Mouse (Mus musculus): ENCODE data around the gene Pbld1. TPM values are rescaled to one million over a fixed set of nuclear protein-coding genes. Genes with fewer than 3 reads are reported as not detected.
A peak's percentile ranks its signal among the peaks of the same experiment; 100 is the strongest.

The Pbld1 gene
- polyA plus RNA-seq, 1 experiment, result 0.10 TPM

DNA sequence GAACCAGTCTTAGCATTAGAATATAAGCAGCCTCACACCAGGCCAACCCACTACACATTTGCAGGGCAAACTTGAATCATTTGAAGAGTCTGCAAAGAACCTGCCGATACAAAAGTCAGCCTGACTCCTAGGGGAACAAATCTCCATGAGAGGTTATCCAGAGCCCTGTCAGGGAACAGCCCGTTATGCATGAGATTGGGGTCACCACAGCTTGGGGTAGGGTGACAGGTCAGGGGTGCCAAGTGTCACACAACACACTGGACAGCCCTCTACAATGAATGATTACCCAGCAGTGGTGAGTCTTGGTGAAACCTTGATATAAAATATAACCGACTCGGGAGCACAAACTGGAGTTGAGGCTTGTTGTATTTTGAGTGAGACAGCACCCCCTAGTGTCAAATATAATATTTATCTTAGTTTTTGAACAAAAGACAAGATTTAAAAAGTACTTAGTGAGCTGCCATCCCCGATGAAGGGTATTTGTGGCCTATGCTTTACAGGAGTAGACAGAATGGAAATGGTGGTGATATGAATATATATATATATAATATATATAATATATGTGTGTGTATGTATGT lies 53.2 kb downstream of the Pbld1 start:
- Histone ChIP-seq H3K27me3 (replicated peaks) (peaks cover 2% of the 10 kb centered on the region), H3K9me3 (peaks cover 13% of the 10 kb centered on the region), H3K4me3 (replicated peaks) (peak overlapping the region; percentile 75), H3K36me3 (replicated peaks; ENCODE audit: low read length) (no peaks in the 10 kb centered on the region), H3K4me1 (0 out of 2 replicates have a peak, but pooled peaks cover 7% of the 10 kb centered on the region)
- TF ChIP-seq GATA1 (IDR thresholded peaks at IDR 0.05; ENCODE audit: borderline replicate concordance, low read length), result no peak
- no peak for TF ChIP-seq FLI1 (IDR thresholded peaks at IDR 0.05; ENCODE audit: low read length)

DNA sequence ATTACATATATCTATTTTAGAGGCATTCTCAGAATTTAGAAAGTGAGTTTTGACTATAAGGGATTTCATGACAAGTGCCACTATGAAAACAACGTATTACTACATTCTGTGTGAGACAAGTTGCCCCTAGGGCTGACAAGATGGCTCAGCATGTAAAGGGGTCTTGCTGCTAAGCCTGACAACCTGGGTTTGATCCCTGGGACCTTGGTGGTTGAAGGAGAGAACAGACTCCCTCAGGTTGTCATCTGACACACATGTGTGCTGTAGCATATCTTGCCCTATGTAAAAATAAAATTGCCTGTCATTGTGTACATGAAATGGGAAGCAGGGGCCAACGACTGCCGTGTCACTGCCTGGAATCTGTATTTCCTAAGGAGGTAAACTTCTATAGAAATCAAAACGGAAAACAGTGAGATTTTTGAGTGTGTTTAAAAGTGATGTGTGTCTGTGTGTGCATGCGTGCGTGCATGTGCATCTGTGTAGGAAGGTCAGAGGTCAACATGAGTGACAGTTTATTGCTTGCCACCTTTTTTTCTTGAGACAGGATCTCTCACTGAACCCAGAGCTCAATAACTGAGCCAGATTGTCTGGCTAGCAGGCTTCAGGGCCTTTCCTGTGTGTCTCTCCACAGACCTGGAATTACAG lies 53.9 kb downstream of the Pbld1 start:
- TF ChIP-seq FLI1 (IDR thresholded peaks at IDR 0.05; ENCODE audit: low read length) (no peak), GATA1 (IDR thresholded peaks at IDR 0.05; ENCODE audit: borderline replicate concordance, low read length) (no peak)
- Histone ChIP-seq H3K27me3 (replicated peaks) (peaks cover 2% of the 10 kb centered on the region), H3K36me3 (replicated peaks; ENCODE audit: low read length) (no peaks in the 10 kb centered on the region), H3K9me3 (peaks cover 13% of the 10 kb centered on the region), H3K4me3 (replicated peaks) (no peak overlapping the region), H3K4me1 (0 out of 2 replicates have a peak, but pooled peaks cover 7% of the 10 kb centered on the region)

DNA sequence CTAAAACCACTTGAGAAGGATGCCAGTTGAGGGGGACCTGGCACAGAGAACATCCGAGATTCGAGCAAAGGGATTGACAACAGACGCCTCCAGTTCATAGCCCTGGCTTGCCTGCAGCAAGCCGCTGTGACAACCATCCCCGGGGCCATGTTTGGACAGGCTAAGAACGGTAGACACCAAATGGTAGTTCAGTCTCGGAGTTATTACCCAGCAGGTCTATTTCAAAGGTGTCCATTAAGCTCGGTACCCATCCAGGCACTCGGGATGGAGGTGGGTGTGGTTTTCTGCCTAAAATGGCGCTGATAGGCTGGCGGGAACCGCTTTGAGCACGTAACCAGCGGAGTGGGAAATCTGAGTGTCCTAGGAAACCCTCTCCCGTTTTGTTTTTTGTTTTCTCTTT lies 55.9 kb downstream of the Pbld1 start:
- TF ChIP-seq GATA1 (IDR thresholded peaks at IDR 0.05; ENCODE audit: borderline replicate concordance, low read length) (no peak), FLI1 (IDR thresholded peaks at IDR 0.05; ENCODE audit: low read length) (no peak)
- Histone ChIP-seq H3K9me3 (peaks cover 13% of the 10 kb centered on the region), H3K36me3 (replicated peaks; ENCODE audit: low read length) (no peaks in the 10 kb centered on the region), H3K27me3 (replicated peaks) (peaks cover 6% of the 10 kb centered on the region), H3K4me3 (replicated peaks) (no peak overlapping the region), H3K4me1 (0 out of 2 replicates have a peak, but pooled peaks cover 7% of the 10 kb centered on the region)

DNA sequence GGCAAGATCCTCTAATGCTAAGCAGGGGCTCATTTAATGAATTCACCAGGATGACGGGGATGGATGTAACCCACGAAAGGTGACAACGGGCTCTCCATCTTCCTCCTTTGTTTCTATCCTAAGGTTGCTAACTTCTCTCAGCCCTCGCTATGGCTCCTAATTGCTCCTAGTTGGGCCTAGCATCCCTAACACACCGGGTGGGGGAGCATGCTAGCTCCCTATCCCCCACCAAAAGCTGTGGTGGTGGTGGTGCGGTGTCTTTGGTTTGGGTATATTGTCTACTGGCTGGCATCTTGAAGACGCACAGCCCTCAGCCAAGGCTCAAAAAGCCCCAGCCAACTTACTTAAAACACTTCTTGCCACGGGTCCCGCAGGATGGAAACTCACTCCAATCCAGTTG lies 56.4 kb downstream of the Pbld1 start:
- TF ChIP-seq GATA1 (IDR thresholded peaks at IDR 0.05; ENCODE audit: borderline replicate concordance, low read length) (no peak), FLI1 (IDR thresholded peaks at IDR 0.05; ENCODE audit: low read length) (no peak)

DNA sequence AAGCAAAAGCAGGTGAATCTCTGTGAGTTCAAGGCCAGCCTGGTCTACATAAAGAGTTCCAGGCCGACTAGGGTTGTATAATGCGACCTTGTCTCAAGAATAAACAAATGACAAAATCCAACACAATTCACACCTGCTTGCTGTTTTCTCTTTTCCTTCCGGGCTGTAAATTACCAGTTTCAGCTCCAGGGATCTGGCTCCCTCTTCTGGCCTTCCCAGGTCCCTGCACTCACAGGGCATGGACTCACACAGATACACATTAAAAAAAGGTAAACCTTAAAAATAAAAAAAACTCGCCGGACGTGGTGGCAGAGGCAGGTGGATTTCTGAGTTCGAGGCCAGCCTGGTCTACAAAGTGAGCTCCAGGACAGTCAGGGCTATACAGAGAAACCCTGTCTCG lies 57.6 kb downstream of the Pbld1 start:
- Histone ChIP-seq H3K27me3 (replicated peaks) (peaks cover 3% of the 10 kb centered on the region), H3K4me1 (0 out of 2 replicates have a peak, but pooled peaks cover 7% of the 10 kb centered on the region), H3K36me3 (replicated peaks; ENCODE audit: low read length) (no peaks in the 10 kb centered on the region), H3K9me3 (peaks cover 13% of the 10 kb centered on the region), H3K4me3 (replicated peaks) (no peak overlapping the region)
- no peak for TF ChIP-seq GATA1 (IDR thresholded peaks at IDR 0.05; ENCODE audit: borderline replicate concordance, low read length)
- TF ChIP-seq FLI1 (IDR thresholded peaks at IDR 0.05; ENCODE audit: low read length), result no peak

More for the DNA sequence above, 56.4 kb downstream of the Pbld1 start:
- H3K27me3 ChIP-seq (replicated peaks), result peaks cover 6% of the 10 kb centered on the region
- H3K4me1 ChIP-seq, result 0 out of 2 replicates have a peak, but pooled peaks cover 7% of the 10 kb centered on the region
- H3K9me3 ChIP-seq, result peaks cover 13% of the 10 kb centered on the region
- H3K4me3 ChIP-seq (replicated peaks), result no peak overlapping the region
- no peaks in the 10 kb centered on the region for H3K36me3 ChIP-seq (replicated peaks; ENCODE audit: low read length)

DNA sequence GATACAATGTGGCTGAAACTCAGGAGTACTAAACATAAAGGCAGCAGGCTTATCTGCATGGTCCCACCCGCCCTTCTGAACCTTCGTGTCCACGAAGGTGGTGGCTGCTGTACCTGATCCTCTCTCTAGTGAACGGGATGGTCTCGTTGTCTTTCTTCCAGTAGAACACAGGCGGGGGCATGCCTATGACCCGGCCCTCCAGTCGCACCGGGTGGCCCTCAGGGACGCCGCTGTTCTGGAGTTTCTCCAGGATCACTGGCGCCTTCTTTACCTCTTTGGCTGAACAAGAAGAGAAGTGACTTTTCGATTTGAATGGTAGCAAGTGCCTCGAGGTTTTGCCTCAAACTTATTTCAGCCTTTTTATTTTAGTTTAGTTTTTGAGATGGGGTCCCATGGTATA lies 60.0 kb downstream of the Pbld1 start:
- H3K4me3 ChIP-seq (replicated peaks), result no peak overlapping the region
- H3K27me3 ChIP-seq (replicated peaks), result peaks cover 3% of the 10 kb centered on the region
- no peaks in the 10 kb centered on the region for H3K4me1 ChIP-seq
- H3K36me3 ChIP-seq (replicated peaks; ENCODE audit: low read length), result no peaks in the 10 kb centered on the region
- peaks cover 13% of the 10 kb centered on the region for H3K9me3 ChIP-seq
- no peak for TF ChIP-seq GATA1 (IDR thresholded peaks at IDR 0.05; ENCODE audit: borderline replicate concordance, low read length)

DNA sequence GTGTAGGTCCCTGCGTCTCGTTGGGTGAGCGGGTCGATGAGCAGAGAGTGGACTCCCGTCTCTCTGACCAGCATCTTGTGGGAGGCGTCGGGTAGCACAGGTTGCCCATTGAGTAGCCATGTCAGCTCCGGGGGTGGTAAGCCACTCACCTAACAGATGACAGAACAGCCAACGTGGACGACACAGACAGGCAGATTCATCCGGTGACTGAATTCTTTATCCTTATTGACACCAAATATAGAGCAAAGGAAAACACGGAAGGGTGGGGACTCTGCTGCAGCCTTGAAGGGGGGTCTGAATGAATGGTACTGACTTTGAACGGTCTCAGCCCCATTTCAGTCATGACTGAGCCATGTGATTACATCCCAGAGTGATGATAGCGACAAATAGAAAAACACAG lies 62.0 kb downstream of the Pbld1 start:
- TF ChIP-seq FLI1 (IDR thresholded peaks at IDR 0.05; ENCODE audit: low read length) (no peak), GATA1 (IDR thresholded peaks at IDR 0.05; ENCODE audit: borderline replicate concordance, low read length) (no peak)
- Histone ChIP-seq H3K27me3 (replicated peaks) (peaks cover 3% of the 10 kb centered on the region), H3K36me3 (replicated peaks; ENCODE audit: low read length) (no peaks in the 10 kb centered on the region), H3K9me3 (peaks cover 7% of the 10 kb centered on the region), H3K4me1 (no peaks in the 10 kb centered on the region), H3K4me3 (replicated peaks) (no peak overlapping the region)

DNA sequence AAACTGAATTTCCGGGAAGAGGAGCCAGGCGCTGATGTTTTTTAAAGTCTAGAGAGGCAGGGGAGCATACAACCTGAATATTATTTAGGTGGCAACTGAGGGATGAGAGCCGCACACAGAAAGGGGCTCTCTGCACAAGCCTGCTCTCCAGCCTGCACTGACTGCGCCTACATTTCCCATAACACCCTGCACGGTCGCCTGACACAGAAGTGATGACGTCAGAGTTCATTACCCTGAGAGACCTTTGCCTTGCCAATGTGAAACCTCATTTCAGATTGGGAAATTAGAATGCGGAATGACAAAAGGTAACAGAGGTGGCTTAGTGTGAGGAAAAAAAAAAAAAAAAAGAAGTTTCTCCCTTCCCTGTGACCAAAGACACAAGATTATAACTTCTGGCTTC lies 62.6 kb downstream of the Pbld1 start:
- Histone ChIP-seq H3K9me3 (peaks cover 8% of the 10 kb centered on the region), H3K27me3 (replicated peaks) (peaks cover 7% of the 10 kb centered on the region), H3K4me1 (no peaks in the 10 kb centered on the region), H3K36me3 (replicated peaks; ENCODE audit: low read length) (no peaks in the 10 kb centered on the region), H3K4me3 (replicated peaks) (no peak overlapping the region)
- TF ChIP-seq GATA1 (IDR thresholded peaks at IDR 0.05; ENCODE audit: borderline replicate concordance, low read length), result no peak

DNA sequence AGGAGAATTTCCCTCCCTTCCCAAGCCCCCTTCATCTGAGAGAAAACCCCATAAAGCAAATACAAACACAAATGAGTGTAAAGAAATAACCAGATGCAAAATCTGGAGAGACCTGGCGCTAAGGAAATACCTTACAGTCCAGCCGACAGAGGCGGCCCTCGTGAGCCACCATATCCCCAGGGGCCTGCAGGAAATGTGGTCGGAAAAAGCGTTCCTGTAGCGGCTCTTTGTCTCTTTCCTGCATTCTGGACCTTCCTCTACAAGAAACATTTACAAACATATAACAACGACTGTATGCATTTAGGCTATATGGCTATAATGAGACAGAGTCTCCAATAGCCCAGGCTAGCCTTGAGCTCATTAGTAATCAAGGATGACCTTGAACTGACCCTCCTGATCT lies 63.2 kb downstream of the Pbld1 start:
- TF ChIP-seq FLI1 (IDR thresholded peaks at IDR 0.05; ENCODE audit: low read length) (no peak), GATA1 (IDR thresholded peaks at IDR 0.05; ENCODE audit: borderline replicate concordance, low read length) (no peak)
- H3K4me1 ChIP-seq, result no peaks in the 10 kb centered on the region
- H3K9me3 ChIP-seq, result peaks cover 8% of the 10 kb centered on the region; the same call in 1 of the 2 replicates
- H3K27me3 ChIP-seq (replicated peaks), result peaks cover 9% of the 10 kb centered on the region
- H3K4me3 ChIP-seq (replicated peaks), result no peak overlapping the region
- no peaks in the 10 kb centered on the region for H3K36me3 ChIP-seq (replicated peaks; ENCODE audit: low read length)

DNA sequence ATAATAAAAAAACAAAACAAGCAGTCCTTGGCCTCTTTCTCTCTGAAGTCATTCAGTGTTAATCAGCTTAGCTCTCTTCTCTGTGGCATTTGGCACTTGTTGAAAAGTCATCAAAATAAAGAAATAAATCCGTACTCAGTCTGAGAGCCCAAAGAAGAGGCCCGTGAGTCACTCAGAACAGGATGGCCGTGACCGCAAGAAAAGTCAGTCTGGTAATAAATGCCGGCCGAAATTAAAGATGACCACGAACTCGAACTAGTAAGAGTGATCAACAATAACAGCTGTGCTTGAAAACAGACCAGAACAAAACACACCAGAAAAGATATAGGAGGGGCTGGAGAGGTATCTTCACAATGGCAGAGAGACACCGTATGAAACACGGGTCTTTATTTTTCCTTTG lies 64.1 kb downstream of the Pbld1 start:
- Histone ChIP-seq H3K4me3 (replicated peaks) (no peak overlapping the region), H3K36me3 (replicated peaks; ENCODE audit: low read length) (no peaks in the 10 kb centered on the region), H3K4me1 (no peaks in the 10 kb centered on the region), H3K9me3 (peaks cover 8% of the 10 kb centered on the region; the same call in 1 of the 2 replicates), H3K27me3 (replicated peaks) (peaks cover 11% of the 10 kb centered on the region)
- TF ChIP-seq GATA1 (IDR thresholded peaks at IDR 0.05; ENCODE audit: borderline replicate concordance, low read length), result no peak

Data from megakaryocyte, embryonic 14.5 days (primary cell).